Mouse (Mus musculus) C2C12 (cell line): Measurements from ENCODE around the gene Baiap2l1.

Source experiments
- CTCF ChIP-seq: IDR thresholded peaks from one replicate; pipeline ENCODE4 v1.5.1; 2011; ENCODE audit not compliant: control insufficient read depth, insufficient read depth, insufficient read length
- MAX ChIP-seq: IDR thresholded peaks from one replicate; pipeline ENCODE4 v1.6.1; 2011; ENCODE audit warnings: mild to moderate bottlenecking, control low read depth
- MYOD1 ChIP-seq: IDR thresholded peaks from one replicate; pipeline ENCODE4 v1.6.1; 2011; ENCODE audit warnings: low read depth; ENCODE audit not compliant: control insufficient read depth, insufficient read length
- USF1 ChIP-seq: IDR thresholded peaks from one replicate; pipeline ENCODE4 v1.6.1; 2011; ENCODE audit warnings: low read depth, mild to moderate bottlenecking, control low read depth, moderate library complexity

DNA sequence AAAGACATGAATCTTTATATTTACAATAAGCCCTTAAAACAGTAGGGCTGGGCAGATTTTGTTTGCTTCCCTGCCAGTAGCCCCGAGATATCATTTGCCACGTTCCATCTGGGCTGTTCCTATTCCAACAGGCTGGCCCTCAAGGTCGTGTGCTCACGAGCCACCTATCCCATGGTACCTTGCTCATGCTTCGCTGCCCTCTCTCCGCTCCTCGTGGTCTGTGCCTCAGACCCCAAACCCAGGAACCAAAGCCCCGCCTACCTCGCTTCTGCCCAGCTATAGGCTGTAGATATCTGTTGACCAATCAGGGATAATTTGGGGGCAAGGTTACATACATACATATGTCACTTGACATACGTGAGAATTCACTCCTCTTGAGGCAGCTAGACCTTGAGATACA, 110.6 kb downstream of the Baiap2l1 start:
- TF ChIP-seq USF1 = no peak
- no peak for TF ChIP-seq MAX
- no peak for TF ChIP-seq CTCF
- no peak for TF ChIP-seq MYOD1
